Mouse (Mus musculus): Measurements from ENCODE around the gene Rtkn2.

DNA sequence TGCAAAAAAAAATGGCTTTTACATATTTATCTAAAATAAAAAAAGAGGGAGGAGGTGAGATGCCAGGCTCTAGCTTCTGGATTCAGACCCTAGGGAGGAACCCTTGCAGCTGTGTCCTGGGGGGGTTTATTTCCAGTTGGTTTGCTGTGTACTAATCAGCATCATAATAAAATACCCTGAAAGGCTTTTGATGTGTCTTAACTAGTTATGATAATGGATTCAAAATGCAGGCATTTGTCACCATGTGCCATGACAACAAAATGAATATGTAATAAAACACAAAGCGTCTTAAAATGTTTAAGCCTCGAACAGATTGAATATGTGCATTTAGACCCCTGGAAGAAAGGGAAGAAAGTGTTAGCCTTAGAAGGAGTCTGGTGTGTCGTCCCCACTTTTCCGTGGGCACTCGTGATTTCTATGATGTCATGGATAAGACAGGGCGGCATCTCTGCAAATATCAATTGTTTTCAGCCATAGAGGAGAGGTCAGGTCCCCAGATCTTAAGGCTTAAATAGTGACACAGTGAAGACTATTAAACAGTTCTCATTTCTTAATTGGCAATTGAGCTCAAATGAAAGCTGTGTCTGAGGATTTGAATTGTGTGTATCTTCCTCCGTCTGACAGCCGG is 59.7 kb downstream of the Rtkn2 start:
- TF ChIP-seq CTCF (IDR thresholded peaks at IDR 0.05; ENCODE audit: borderline replicate concordance, insufficient read depth, low read depth, low read length) (no peak), POLR2A (IDR thresholded peaks at IDR 0.05; ENCODE audit: borderline replicate concordance, insufficient read depth, low read length) (no peak)

Data from cerebellum, adult 2 months (tissue).